Comparison of ENCODE assay signal across 14 mouse cellular contexts in the genomic region with DNA sequence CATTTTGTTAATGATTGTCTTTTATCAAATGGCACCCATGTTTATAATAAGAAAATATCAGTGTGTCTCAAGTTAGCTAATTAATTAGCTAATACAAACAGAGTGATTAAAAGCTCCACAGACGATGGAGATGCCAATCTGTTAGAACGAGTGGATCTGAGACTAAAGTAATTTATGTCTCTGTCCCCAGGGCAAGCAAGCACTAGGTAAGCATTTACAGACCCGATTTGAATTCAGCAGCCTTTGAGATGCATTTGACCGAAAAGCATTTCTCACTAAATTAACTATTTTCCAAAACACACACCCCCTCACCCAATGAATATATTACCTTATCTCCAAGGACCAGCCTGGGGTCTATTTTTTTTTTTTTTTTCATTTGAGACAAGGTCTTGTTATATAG. TPM values are rescaled to one million over a fixed set of nuclear protein-coding genes. Genes with fewer than 3 reads are reported as not detected.
"Had no signal": no experiment of that assay in that cellular context is flagged by ENCODE, and none has a peak within 500 bp of the region (broad histone marks: within the 10 kb centered on the region; RNA-seq: fewer than 3 reads in every experiment).

No protein-coding gene starts in this region.

- DNase-seq: layer of hippocampus, adult 9-11 months; layer of hippocampus, postnatal 36 days; thymus, postnatal 4 days had no signal

- H3K36me3 ChIP-seq: limb, embryonic 15.5 days; liver, embryonic 12.5 days; midbrain, embryonic 12.5 days had no signal

- H3K4me2 ChIP-seq: limb, embryonic 15.5 days; liver, embryonic 12.5 days; lung, embryonic 14.5 days; midbrain, embryonic 12.5 days had no signal

- H3K9ac ChIP-seq: limb, embryonic 15.5 days; liver, embryonic 12.5 days; lung, embryonic 14.5 days; midbrain, embryonic 12.5 days had no signal

- H3K4me1 ChIP-seq: limb, embryonic 15.5 days; liver, embryonic 12.5 days; midbrain, embryonic 12.5 days had no signal

- H3K9me3 ChIP-seq: limb, embryonic 15.5 days; liver, embryonic 12.5 days; midbrain, embryonic 12.5 days had no signal

- H3K4me3 ChIP-seq: limb, embryonic 15.5 days; liver, embryonic 12.5 days; midbrain, embryonic 12.5 days had no signal

- H3K27ac ChIP-seq: kidney, postnatal 0 days; limb, embryonic 15.5 days; liver, embryonic 12.5 days; midbrain, embryonic 12.5 days; stomach, postnatal 0 days had no signal

- H3K27me3 ChIP-seq: limb, embryonic 15.5 days; liver, embryonic 12.5 days; midbrain, embryonic 12.5 days had no signal

- ATAC-seq: intestine, embryonic 16.5 days; liver, embryonic 12.5 days had no signal

RNA-seq across cellular contexts. Expression of a gene that starts 18.2 kb away (rescaled TPM):
- total RNA-seq: layer of hippocampus, adult 18-20 months; layer of hippocampus, postnatal 36 days; neutrophil, adult 5-6 weeks had no signal
- polyA plus RNA-seq: limb, embryonic 11.5 days; liver, embryonic 12.5 days; neural tube, embryonic 11.5 days had no signal
